16 mouse cellular contexts compared by ENCODE assay signal in genomic region chr10:114996400-114996799, GRCm38 (mm10).
"Had no signal": no experiment of that assay in that cellular context is flagged by ENCODE, and none has a peak within 500 bp of the region (broad histone marks: within the 10 kb centered on the region; RNA-seq: fewer than 3 reads in every experiment).

No protein-coding gene starts in this region.

- H3K4me3 ChIP-seq: neural tube, embryonic 13.5 days; neural tube, embryonic 15.5 days; stomach, embryonic 15.5 days had no signal

- H3K36me3 ChIP-seq: neural tube, embryonic 13.5 days; neural tube, embryonic 15.5 days; stomach, embryonic 15.5 days had no signal

- H3K4me1 ChIP-seq: neural tube, embryonic 13.5 days; neural tube, embryonic 15.5 days; stomach, embryonic 15.5 days had no signal

- H3K27ac ChIP-seq: neural tube, embryonic 13.5 days; neural tube, embryonic 15.5 days; stomach, embryonic 15.5 days; stomach, postnatal 0 days had no signal

- DNase-seq: retina, postnatal 1 day; right cerebral cortex, adult 18-20 months; right cerebral cortex, postnatal 14 days; right cerebral cortex, postnatal 25 days; right cerebral cortex, postnatal 4 days; spleen, adult 18-20 months; thymus, adult 18-20 months; thymus, adult 2 months; thymus, postnatal 14 days; thymus, postnatal 25 days; thymus, postnatal 36 days; thymus, postnatal 4 days had no signal

- H3K9ac ChIP-seq: neural tube, embryonic 13.5 days; neural tube, embryonic 15.5 days; stomach, embryonic 15.5 days had no signal

- H3K27me3 ChIP-seq: neural tube, embryonic 13.5 days; neural tube, embryonic 15.5 days; stomach, embryonic 15.5 days had no signal

- H3K4me2 ChIP-seq: neural tube, embryonic 13.5 days; neural tube, embryonic 15.5 days; stomach, embryonic 15.5 days had no signal

- H3K9me3 ChIP-seq: neural tube, embryonic 13.5 days; neural tube, embryonic 15.5 days; stomach, embryonic 15.5 days had no signal
